Mouse (Mus musculus) olfactory bulb, adult 2 months (tissue): ENCODE measurements at regions not wholly inside any gene's neighbourhood (a gene's known extent, or its start where the extent isn't known, plus 50 kb on each side); places are given as distances from the start of the nearest gene placed in this dataset.

ENCODE experiments used
- H3K27ac ChIP-seq: fragments of 200-500 bp; 2 replicates; pipeline ENCODE4 v1.5.1; 2012; ENCODE audit warnings: low read depth, low read length; ENCODE audit not compliant: insufficient read depth
- H3K4me1 ChIP-seq: fragments of 200-500 bp; 2 replicates; pipeline ENCODE4 v1.6.1; 2012; ENCODE audit warnings: low read length; ENCODE audit not compliant: control insufficient read depth, insufficient read depth
- H3K4me3 ChIP-seq: fragments of 200-500 bp; 2 replicates; pipeline ENCODE4 v1.5.1; 2012; ENCODE audit warnings: mild to moderate bottlenecking, low read depth, low read length, moderate library complexity; ENCODE audit not compliant: insufficient read depth
- CTCF ChIP-seq: fragments of 200-500 bp; IDR thresholded peaks from 2 replicates; pipeline ENCODE4 v1.5.1; 2012; ENCODE audit warnings: low read depth, mild to moderate bottlenecking, low read length, moderate library complexity; ENCODE audit not compliant: insufficient read depth
- POLR2A ChIP-seq: fragments of 200-500 bp; IDR thresholded peaks from 2 replicates; pipeline ENCODE4 v1.6.1; 2012; ENCODE audit warnings: mild to moderate bottlenecking, low read depth, low read length, moderate library complexity; ENCODE audit not compliant: insufficient read depth
- WGBS: fragments of 180-500 bp; shearing (Covaris S2); methylation state at CpG from one replicate; pipeline ENCODE4 v1.1.7; 2018; 5-methylcytosine and 5-hydroxymethylcytosine counted together

DNA sequence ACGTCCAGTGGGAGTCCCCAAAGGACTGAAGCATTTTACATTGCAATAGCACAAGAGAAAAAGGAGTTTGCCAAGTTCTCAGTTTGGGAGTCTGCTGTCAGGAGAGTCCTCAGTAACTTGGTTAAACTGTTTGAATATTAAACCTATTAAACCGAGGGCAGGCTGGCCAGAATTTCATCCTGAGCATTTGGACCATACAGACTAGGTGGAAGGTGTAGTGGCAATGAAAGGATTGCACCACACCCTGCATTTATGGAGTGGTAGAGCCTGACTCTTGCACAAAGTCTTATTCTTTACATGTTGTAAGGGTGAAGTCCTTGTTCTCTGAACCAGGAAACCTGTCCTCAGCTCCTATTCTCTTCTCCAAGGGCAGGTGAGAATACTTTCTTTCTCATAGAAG, 58.6 kb upstream of the Map4k3 start:
- H3K4me1 ChIP-seq = no peaks in the 10 kb centered on the region
- 75% methylated on average over 2 of the region's 2 CpGs for WGBS
- TF ChIP-seq POLR2A (no peak), CTCF (no peak)
- H3K4me3 ChIP-seq = no peak overlapping the region
- H3K27ac ChIP-seq = no peak overlapping the region

DNA sequence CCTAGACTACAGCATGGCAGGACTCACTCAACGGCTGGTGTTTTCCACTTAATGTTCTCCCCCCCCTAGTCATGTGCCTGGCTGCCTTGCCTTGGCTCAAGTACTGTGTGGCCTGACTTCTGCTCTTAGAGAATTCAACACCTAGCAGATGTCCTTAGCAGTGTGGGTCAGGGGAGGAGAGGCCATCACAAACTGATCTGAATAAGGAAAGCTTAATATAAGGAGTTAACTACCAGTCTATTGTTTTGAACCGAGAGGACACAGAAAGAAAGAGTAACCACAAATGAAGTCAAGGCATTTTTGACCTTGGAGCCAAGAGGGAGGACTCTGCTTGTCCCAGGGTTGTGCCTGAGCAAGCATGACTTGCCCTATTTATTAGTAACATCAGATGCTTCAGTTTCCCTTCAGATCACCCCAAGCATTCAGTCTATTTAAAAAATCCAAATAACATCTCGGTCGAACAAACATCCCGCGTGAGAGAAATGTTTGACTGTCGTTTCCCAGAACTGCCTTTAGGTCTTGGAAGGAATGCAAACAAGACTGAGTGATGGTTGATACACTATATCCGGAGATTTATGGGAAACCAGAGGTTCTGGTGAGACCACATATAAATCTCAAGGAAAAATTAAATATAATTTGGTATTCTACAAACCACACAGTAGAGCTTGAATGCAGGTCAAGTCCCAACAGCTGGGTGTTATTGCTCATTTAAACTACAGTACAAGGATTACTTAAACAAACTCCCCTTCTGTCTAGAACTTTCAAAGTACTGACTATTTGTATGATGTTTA, 58.0 kb upstream of the Map4k3 start:
- TF ChIP-seq POLR2A (no peak), CTCF (no peak)
- 83% methylated on average over 8 of the region's 8 CpGs for WGBS
- Histone ChIP-seq H3K4me3 (no peak overlapping the region), H3K27ac (no peak overlapping the region), H3K4me1 (no peaks in the 10 kb centered on the region)

DNA sequence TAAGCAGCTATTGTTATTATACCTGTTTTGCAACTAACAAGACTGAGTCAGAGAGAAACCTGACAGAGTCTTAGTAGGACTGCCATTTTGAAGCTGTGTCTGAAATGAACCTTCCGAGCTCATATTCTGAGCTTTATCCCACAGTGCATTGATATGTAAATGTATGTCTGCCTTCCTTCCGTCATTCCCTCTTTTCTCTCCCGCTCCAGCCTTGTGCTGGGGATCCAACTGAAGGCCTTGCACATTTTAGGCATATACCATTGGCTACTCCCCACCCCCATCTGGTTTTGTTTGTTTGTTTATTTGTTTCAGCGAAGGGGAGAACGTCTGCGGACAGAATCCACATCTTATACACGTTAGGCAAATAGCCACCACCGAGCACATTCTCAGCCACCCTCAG, 57.2 kb upstream of the Map4k3 start:
- H3K4me1 ChIP-seq = no peaks in the 10 kb centered on the region
- H3K4me3 ChIP-seq = no peak overlapping the region
- TF ChIP-seq POLR2A (no peak), CTCF (no peak)
- WGBS = 85% methylated on average over 8 of the region's 8 CpGs
- no peak overlapping the region for H3K27ac ChIP-seq

GRCm38 (mm10) chr17:80785049-80785448, 56.8 kb upstream of the Map4k3 start:
- Histone ChIP-seq H3K27ac (no peak overlapping the region), H3K4me1 (no peaks in the 10 kb centered on the region), H3K4me3 (no peak overlapping the region)
- 84% methylated on average over 4 of the region's 4 CpGs for WGBS
- TF ChIP-seq POLR2A (no peak), CTCF (no peak)

GRCm38 (mm10) chr17:80782233-80782632, 53.9 kb upstream of the Map4k3 start:
- WGBS = 83% methylated on average over 1 of the region's 1 CpGs
- Histone ChIP-seq H3K4me3 (no peak overlapping the region), H3K27ac (no peak overlapping the region), H3K4me1 (no peaks in the 10 kb centered on the region)
- TF ChIP-seq CTCF (no peak), POLR2A (no peak)

DNA sequence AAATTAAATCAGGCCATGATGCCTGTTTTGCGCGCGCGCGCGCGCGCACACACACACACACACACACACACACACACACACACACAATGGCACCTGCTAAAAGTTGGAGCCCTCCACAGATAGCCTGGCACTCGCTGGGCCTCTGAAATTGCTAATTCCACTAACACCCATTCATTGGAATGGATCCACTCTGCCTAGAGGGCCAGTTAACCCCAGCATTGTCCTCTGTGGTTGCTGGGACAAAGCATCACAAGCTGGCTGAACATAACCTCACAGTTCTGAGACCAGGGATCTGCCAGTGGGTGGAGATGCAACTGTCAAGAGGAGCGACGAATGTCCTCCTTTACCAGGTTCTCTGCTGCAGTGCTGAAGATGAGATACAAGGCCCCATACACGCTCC, 53.3 kb upstream of the Map4k3 start:
- Histone ChIP-seq H3K4me3 (no peak overlapping the region), H3K27ac (no peak overlapping the region), H3K4me1 (no peaks in the 10 kb centered on the region)
- TF ChIP-seq CTCF (no peak), POLR2A (no peak)
- WGBS = 92% methylated on average over 12 of the region's 12 CpGs

DNA sequence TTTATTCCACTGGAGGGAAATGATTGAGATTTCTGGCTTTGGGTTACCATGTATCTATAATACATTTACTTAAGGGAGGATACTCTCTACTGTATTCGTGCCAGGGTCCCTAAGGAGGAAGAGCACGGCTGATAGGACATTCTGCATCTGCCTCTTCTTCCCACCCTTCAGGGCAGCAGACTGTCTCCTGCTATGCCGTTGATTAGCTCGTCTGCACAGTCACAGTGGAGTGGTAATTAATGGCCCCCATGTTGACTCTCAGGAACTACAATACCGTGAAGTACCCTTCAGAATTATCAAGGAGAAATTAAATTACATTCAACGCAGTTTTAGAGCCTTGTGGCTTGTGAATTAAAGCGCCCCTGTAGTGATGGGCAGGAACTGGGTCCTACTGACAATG, 52.0 kb upstream of the Map4k3 start:
- H3K27ac ChIP-seq = no peak overlapping the region
- TF ChIP-seq POLR2A = no peak
- no peak for TF ChIP-seq CTCF
- H3K4me1 ChIP-seq = no peaks in the 10 kb centered on the region
- no peak overlapping the region for H3K4me3 ChIP-seq
- 72% methylated on average over 7 of the region's 7 CpGs for WGBS

DNA sequence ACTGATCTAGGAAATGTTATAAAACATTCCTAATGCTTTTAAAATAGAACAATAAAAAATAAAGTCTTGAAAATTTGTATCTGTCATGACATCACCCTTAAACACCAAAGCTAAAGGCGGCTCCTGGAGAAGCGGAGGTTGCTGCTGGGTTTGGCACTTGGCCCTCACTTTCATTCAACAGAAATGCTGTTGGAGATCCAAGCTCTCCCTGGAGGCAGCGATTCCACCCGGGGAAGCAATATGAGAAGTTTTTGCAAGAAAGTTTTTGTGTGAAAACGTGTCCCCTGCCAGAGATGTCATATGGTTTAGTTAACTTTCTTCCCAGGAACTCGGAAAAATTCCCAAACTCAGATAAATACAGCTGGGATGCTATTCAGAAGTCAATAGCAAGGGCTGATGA, 51.5 kb upstream of the Map4k3 start:
- H3K4me3 ChIP-seq = no peak overlapping the region
- H3K27ac ChIP-seq = no peak overlapping the region
- WGBS = 54% methylated on average over 6 of the region's 6 CpGs
- no peak for TF ChIP-seq CTCF
- TF ChIP-seq POLR2A = no peak
- H3K4me1 ChIP-seq = no peaks in the 10 kb centered on the region
